Mouse (Mus musculus) lung, embryonic 14.5 days (tissue): ENCODE results near the gene Zbtb49. TPM values are rescaled to one million over a fixed set of nuclear protein-coding genes. Genes with fewer than 3 reads are reported as not detected.
A peak's percentile ranks its signal among the peaks of the same experiment; 100 is the strongest.

ENCODE experiments used
- ATAC-seq: fragments of 200-750 bp; cut with Nextera tagmentation; 2 replicates; pipeline ENCODE4 v1.8.0; 2017; ENCODE audit warnings: mild to moderate bottlenecking, moderate TSS enrichment, moderate library complexity; ENCODE audit not compliant: insufficient read depth
- DNase-seq: peaks from one replicate; pipeline ENCODE4 v3.0.0-alpha.2; 2015
- H3K27ac ChIP-seq: fragments of 300-500 bp; sonication (generic); 2 replicates; pipeline ENCODE4 v1.5.1; 2014; ENCODE audit warnings: low read depth, mild to moderate bottlenecking, moderate library complexity
- H3K27me3 ChIP-seq: fragments of 300-500 bp; sonication (generic); 2 replicates; pipeline ENCODE4 v1.6.1; 2014; ENCODE audit warnings: low read length, control low read depth; ENCODE audit not compliant: insufficient read depth
- H3K36me3 ChIP-seq: fragments of 300-500 bp; sonication (generic); 2 replicates; pipeline ENCODE4 v1.6.1; 2014; ENCODE audit warnings: control low read depth; ENCODE audit not compliant: insufficient read depth
- H3K4me1 ChIP-seq: fragments of 300-500 bp; sonication (generic); 2 replicates; pipeline ENCODE4 v1.6.1; 2014; ENCODE audit warnings: antibody characterized with exemption, control low read depth; ENCODE audit not compliant: insufficient read depth
- H3K4me2 ChIP-seq: fragments of 300-500 bp; sonication (generic); 2 replicates; pipeline ENCODE4 v1.6.1; 2014; ENCODE audit warnings: mild to moderate bottlenecking
- H3K4me3 ChIP-seq: fragments of 300-500 bp; sonication (generic); 2 replicates; pipeline ENCODE4 v1.5.1; 2014; ENCODE audit warnings: low read depth, low read length
- H3K9ac ChIP-seq: fragments of 300-500 bp; sonication (generic); 2 replicates; pipeline ENCODE4 v1.6.1; 2014
- H3K9me3 ChIP-seq: fragments of 300-500 bp; sonication (generic); 2 replicates; pipeline ENCODE4 v1.6.1; 2016; ENCODE audit warnings: low read depth, low read length, control low read depth
- CTCF ChIP-seq: IDR thresholded peaks from 2 replicates; pipeline ENCODE4 v1.5.1; 2016; ENCODE audit warnings: antibody characterized with exemption, low read depth
- WGBS: fragments of 180-500 bp; shearing (Covaris S2); extraction: QIAGEN DNeasy Blood & Tissue Kit; methylation state at CpG from one replicate; pipeline ENCODE4 v1.1.7; 2014; 5-methylcytosine and 5-hydroxymethylcytosine counted together
- polyA plus RNA-seq: library from polyadenylated mRNA; unstranded; fragments of >200 nt; fragmentation: Nextera tagmentation; extraction: Ambion mirVana; gene quantifications from 2 replicates; pipeline ENCODE4 v1.2.1, GENCODE M21; 2014

Gene Zbtb49
- polyA plus RNA-seq, 1 experiment from 2014 or later: 14.9 TPM

- Histone ChIP-seq H3K36me3 (peaks cover 25% of the 10 kb centered on the region), H3K9me3 (no peaks in the 10 kb centered on the region), H3K9ac (no peak overlapping the region; the same call in 1 of the 2 replicates), H3K27ac (no peak overlapping the region), H3K4me1 (no peaks in the 10 kb centered on the region), H3K4me2 (no peak overlapping the region), H3K27me3 (no peaks in the 10 kb centered on the region), H3K4me3 (no peak overlapping the region)
- peak; percentile 7; the same call in 1 of the 2 replicates for ATAC-seq
- WGBS: 72% methylated on average over 5 of the region's 5 CpGs
- no peak for TF ChIP-seq CTCF
- DNase-seq: no peak
These were observed 23.3 kb downstream of the Zbtb49 start for GRCm38 (mm10) chr5:38196821-38197481.

DNA sequence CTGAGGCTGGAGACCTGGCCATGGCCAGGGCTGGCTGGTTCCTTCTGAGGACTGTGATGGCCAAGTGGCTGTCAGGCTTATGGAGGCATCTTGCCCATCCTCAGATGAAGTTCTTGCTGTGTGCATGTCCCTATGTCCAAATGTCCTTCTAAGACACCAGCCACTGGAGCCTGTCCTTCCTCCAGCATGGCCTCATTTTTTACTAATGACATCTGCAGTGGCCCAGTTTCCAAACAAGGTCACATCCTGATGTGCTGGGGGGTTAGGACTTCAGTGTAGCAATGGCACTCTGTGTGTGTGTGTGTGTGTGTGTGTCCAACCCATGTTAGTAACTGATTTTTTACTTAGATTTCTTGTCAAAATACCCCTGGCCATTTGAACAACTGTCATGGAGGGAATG is 24.3 kb downstream of the Zbtb49 start:
- ATAC-seq (no peak), DNase-seq (no peak)
- Histone ChIP-seq H3K4me1 (no peaks in the 10 kb centered on the region), H3K9ac (no peak overlapping the region), H3K36me3 (peaks cover 15% of the 10 kb centered on the region), H3K27me3 (no peaks in the 10 kb centered on the region), H3K27ac (no peak overlapping the region), H3K9me3 (no peaks in the 10 kb centered on the region), H3K4me3 (no peak overlapping the region), H3K4me2 (no peak overlapping the region)
- no peak for TF ChIP-seq CTCF

DNA sequence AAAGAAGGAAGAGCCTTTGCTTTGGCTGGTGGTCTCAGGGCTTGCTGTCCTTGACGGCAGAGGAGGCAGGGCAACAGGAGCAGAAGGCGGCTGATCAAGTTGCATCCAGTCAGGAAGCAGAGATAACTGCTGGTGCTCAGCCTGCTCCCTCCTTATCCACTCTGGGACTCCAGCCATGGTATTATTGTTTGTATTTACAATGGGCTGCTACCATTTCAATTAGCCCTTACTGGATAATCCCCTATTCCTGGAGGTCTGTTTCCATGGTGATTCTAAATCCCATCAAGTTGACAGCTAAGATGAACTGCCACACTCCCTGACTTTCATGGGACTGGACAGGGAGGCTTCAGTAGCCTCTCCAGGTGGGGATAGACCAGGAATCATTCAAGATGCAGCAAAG is 25.3 kb downstream of the Zbtb49 start:
- Histone ChIP-seq H3K4me3 (no peak overlapping the region), H3K9me3 (no peaks in the 10 kb centered on the region), H3K4me1 (no peaks in the 10 kb centered on the region), H3K27me3 (no peaks in the 10 kb centered on the region), H3K4me2 (no peak overlapping the region), H3K36me3 (0 out of 2 replicates have a peak, but pooled peaks cover 7% of the 10 kb centered on the region), H3K9ac (no peak overlapping the region), H3K27ac (no peak overlapping the region)
- ATAC-seq (no peak), DNase-seq (no peak)
- no peak for TF ChIP-seq CTCF
- 49% methylated on average over 2 of the region's 2 CpGs for WGBS

- Histone ChIP-seq H3K4me2 (no peak overlapping the region), H3K9me3 (no peaks in the 10 kb centered on the region), H3K27me3 (no peaks in the 10 kb centered on the region), H3K9ac (no peak overlapping the region), H3K27ac (no peak overlapping the region), H3K36me3 (no peaks in the 10 kb centered on the region), H3K4me3 (no peak overlapping the region), H3K4me1 (no peaks in the 10 kb centered on the region)
- DNase-seq (no peak), ATAC-seq (no peak)
- 86% methylated on average over 3 of the region's 3 CpGs for WGBS
- TF ChIP-seq CTCF: no peak
These were observed 29.4 kb downstream of the Zbtb49 start for GRCm38 (mm10) chr5:38190907-38191306.

GRCm38 (mm10) chr5:38187006-38187405 is 33.3 kb downstream of the Zbtb49 start:
- WGBS: 76% methylated on average over 2 of the region's 2 CpGs
- H3K9ac ChIP-seq: no peak overlapping the region
- no peak for ATAC-seq
- H3K9me3 ChIP-seq: no peaks in the 10 kb centered on the region
- no peak for TF ChIP-seq CTCF
- no peak overlapping the region for H3K27ac ChIP-seq
- no peaks in the 10 kb centered on the region for H3K4me1 ChIP-seq
- no peaks in the 10 kb centered on the region for H3K36me3 ChIP-seq
- H3K27me3 ChIP-seq: no peaks in the 10 kb centered on the region
- no peak overlapping the region for H3K4me3 ChIP-seq
- no peak overlapping the region for H3K4me2 ChIP-seq
- DNase-seq: no peak

- Histone ChIP-seq H3K36me3 (no peaks in the 10 kb centered on the region), H3K27me3 (no peaks in the 10 kb centered on the region), H3K4me2 (no peak overlapping the region), H3K9me3 (no peaks in the 10 kb centered on the region), H3K9ac (no peak overlapping the region), H3K4me1 (no peaks in the 10 kb centered on the region), H3K4me3 (no peak overlapping the region), H3K27ac (no peak overlapping the region)
- ATAC-seq: no peak
- TF ChIP-seq CTCF: no peak
- no peak for DNase-seq
- 76% methylated on average over 6 of the region's 6 CpGs for WGBS
These were observed 35.5 kb downstream of the Zbtb49 start for GRCm38 (mm10) chr5:38184688-38185285.

GRCm38 (mm10) chr5:38174256-38174912 is 45.9 kb downstream of the Zbtb49 start:
- Histone ChIP-seq H3K4me2 (no peak overlapping the region), H3K36me3 (no peaks in the 10 kb centered on the region), H3K4me3 (no peak overlapping the region), H3K27ac (no peak overlapping the region), H3K4me1 (no peaks in the 10 kb centered on the region), H3K27me3 (no peaks in the 10 kb centered on the region), H3K9me3 (no peaks in the 10 kb centered on the region), H3K9ac (no peak overlapping the region)
- TF ChIP-seq CTCF: no peak
- WGBS: 76% methylated on average over 16 of the region's 16 CpGs
- no peak for ATAC-seq
- DNase-seq: no peak
